ENCODE assay signal across 8 mouse cellular contexts in genomic region chrX:12080095-12080903, GRCm38 (mm10).
DNase-seq lines count a peak whose midpoint lies in the region; ATAC-seq and TF ChIP-seq lines count a peak whose summit lies in the region.

No protein-coding gene starts in this region.

- peak overlapping the region; percentile 70 for H3K4me2 ChIP-seq in hindbrain, postnatal 0 days (ENCODE audit: low read depth, low read length)
- peak overlapping the region; percentile 86 for H3K4me2 ChIP-seq in limb, embryonic 11.5 days (ENCODE audit: low read depth, severe bottlenecking)

- TF ChIP-seq POLR2A in spleen, adult 2 months (IDR thresholded peaks at IDR 0.05; ENCODE audit: low read depth, low read length): peak; percentile 89

- peak overlapping the region; percentile 88 for H3K4me3 ChIP-seq in gastrocnemius, adult 2 months
- H3K4me3 ChIP-seq in hindbrain, postnatal 0 days (ENCODE audit: low read length): peak overlapping the region; percentile 56
- H3K4me3 ChIP-seq in limb, embryonic 11.5 days (ENCODE audit: low read depth, low read length): peak overlapping the region; percentile 61
- H3K4me3 ChIP-seq in midbrain, embryonic 10.5 days: peak overlapping the region; percentile 72
- peak overlapping the region; percentile 75 for H3K4me3 ChIP-seq in spleen, adult 2 months (ENCODE audit: extremely low read depth, insufficient read depth, insufficient read length)

- TF ChIP-seq CTCF in gastrocnemius, adult 2 months (IDR thresholded peaks at IDR 0.05): no peak
- TF ChIP-seq CTCF in hindbrain, postnatal 0 days (IDR thresholded peaks at IDR 0.05; ENCODE audit: low read depth): no peak
- TF ChIP-seq CTCF in spleen, adult 2 months (IDR thresholded peaks at IDR 0.05; ENCODE audit: extremely low read depth, insufficient read depth, insufficient read length, insufficient replicate concordance): no peak

- H3K9me3 ChIP-seq in hindbrain, postnatal 0 days (ENCODE audit: low read length): no peaks in the 10 kb centered on the region
- no peaks in the 10 kb centered on the region for H3K9me3 ChIP-seq in limb, embryonic 11.5 days (ENCODE audit: control insufficient read depth, low read length)
- H3K9me3 ChIP-seq in midbrain, embryonic 10.5 days (replicated peaks): no peaks in the 10 kb centered on the region

- ATAC-seq in frontal cortex, adult (ENCODE audit: low TSS enrichment): 0 out of 2 replicates have a peak, but pooled peaks have one; percentile 11
- ATAC-seq in hindbrain, postnatal 0 days: peak; percentile 53
- ATAC-seq in limb, embryonic 11.5 days (ENCODE audit: insufficient number of reproducible peaks, low FRiP score, low TSS enrichment, low read depth): peak; percentile 41

- H3K27ac ChIP-seq in gastrocnemius, adult 2 months: peak overlapping the region; percentile 93
- peak overlapping the region; percentile 71 for H3K27ac ChIP-seq in hindbrain, postnatal 0 days
- peak overlapping the region; percentile 85 for H3K27ac ChIP-seq in limb, embryonic 11.5 days (replicated peaks; ENCODE audit: low read depth, low read length)
- H3K27ac ChIP-seq in midbrain, embryonic 10.5 days (replicated peaks): peak overlapping the region; percentile 92
- peak overlapping the region; percentile 93 for H3K27ac ChIP-seq in spleen, adult 2 months (ENCODE audit: insufficient read depth, low read length)

- peaks cover 4% of the 10 kb centered on the region; the same call in 1 of the 2 replicates for H3K27me3 ChIP-seq in hindbrain, postnatal 0 days (ENCODE audit: insufficient read depth, low read length)
- peaks cover 80% of the 10 kb centered on the region for H3K27me3 ChIP-seq in limb, embryonic 11.5 days (ENCODE audit: control insufficient read depth, insufficient read depth, low read length)
- H3K27me3 ChIP-seq in midbrain, embryonic 10.5 days (ENCODE audit: low read depth, poor library complexity, severe bottlenecking): peaks cover 100% of the 10 kb centered on the region
- no peaks in the 10 kb centered on the region for H3K27me3 ChIP-seq in spleen, adult 2 months (ENCODE audit: control insufficient read depth, insufficient read depth, low read length)

- DNase-seq in frontal cortex, postnatal 25 days (ENCODE audit: low spot score in 2 of 2): no peak
- peak; percentile 50 for DNase-seq in cerebellum, adult 9-10 months
- peak; percentile 84 for DNase-seq in gastrocnemius, adult 2 months
- peak; percentile 64 for DNase-seq in hindbrain, postnatal 0 days (ENCODE audit: low spot score)
- peak; percentile 68 for DNase-seq in limb, embryonic 11.5 days (ENCODE audit: low spot score)
- DNase-seq in midbrain, embryonic 10.5 days (ENCODE audit: low spot score): peak; percentile 74
- DNase-seq in spleen, adult 2 months (ENCODE audit: low read depth in 1 of 2, low spot score in 2 of 2): peak in 1 of 2 experiments; percentile 44

- 5% methylated on average over 27 of the region's 97 CpGs for WGBS in hindbrain, postnatal 0 days
- WGBS in limb, embryonic 11.5 days: under 1% methylated on average over 38 of the region's 97 CpGs
- WGBS in midbrain, embryonic 10.5 days: under 1% methylated on average over 55 of the region's 97 CpGs
- WGBS in spleen, adult 2 months: 12% methylated on average over 42 of the region's 97 CpGs

- no peaks in the 10 kb centered on the region for H3K36me3 ChIP-seq in hindbrain, postnatal 0 days (ENCODE audit: insufficient read depth, low read length)
- H3K36me3 ChIP-seq in limb, embryonic 11.5 days (ENCODE audit: control insufficient read depth, insufficient read depth, low read length): no peaks in the 10 kb centered on the region
- no peaks in the 10 kb centered on the region for H3K36me3 ChIP-seq in midbrain, embryonic 10.5 days
- H3K36me3 ChIP-seq in spleen, adult 2 months (ENCODE audit: control insufficient read depth, insufficient read depth, low read length): no peaks in the 10 kb centered on the region

- H3K4me1 ChIP-seq in hindbrain, postnatal 0 days (ENCODE audit: insufficient read depth, low read length): no peaks in the 10 kb centered on the region
- H3K4me1 ChIP-seq in limb, embryonic 11.5 days (ENCODE audit: control insufficient read depth, insufficient read depth, low read length): peaks cover 30% of the 10 kb centered on the region
- peaks cover 75% of the 10 kb centered on the region for H3K4me1 ChIP-seq in midbrain, embryonic 10.5 days
- H3K4me1 ChIP-seq in spleen, adult 2 months (ENCODE audit: control insufficient read depth, insufficient read depth, insufficient read length): peaks cover 11% of the 10 kb centered on the region; the same call in 1 of the 2 replicates

- intact Hi-C loops in gastrocnemius, adult 2 months (cut with DNase I): loop anchor here (10.0 kb wide), 1 partner anchor 155 kb away; no protein-coding TSS in a partner anchor

- H3K9ac ChIP-seq in hindbrain, postnatal 0 days (replicated peaks; ENCODE audit: low read length): peak overlapping the region; percentile 63
- H3K9ac ChIP-seq in limb, embryonic 11.5 days (ENCODE audit: low read length): peak overlapping the region; percentile 74

Comparison
In these comparisons a context has a peak if more than half of its experiments do, and no peak if none do; other contexts are left out.
1. DNase-seq: peak in cerebellum, adult 9-10 months (single experiment), gastrocnemius, adult 2 months (single experiment), hindbrain, postnatal 0 days (single experiment), limb, embryonic 11.5 days (single experiment) and midbrain, embryonic 10.5 days (single experiment); none in frontal cortex, postnatal 25 days (0 of 2).
2. Peak in every context shown above with its lines, with median percentiles within 50 percentile points of each other: ATAC-seq, H3K27ac ChIP-seq and H3K4me3 ChIP-seq.